Mouse (Mus musculus) midbrain, embryonic 10.5 days (tissue): ENCODE measurements around the gene Drd2. TPM values are rescaled to one million over a fixed set of nuclear protein-coding genes. Genes with fewer than 3 reads are reported as not detected.
A peak's percentile ranks its signal among the peaks of the same experiment; 100 is the strongest.

Source experiments
- DNase-seq: peaks from one replicate; pipeline ENCODE4 v3.0.0-alpha.2; 2017; ENCODE audit warnings: low spot score
- H3K27ac ChIP-seq: fragments of 300-500 bp; sonication (generic); replicated peaks from 2 replicates; pipeline ENCODE4 v1.5.1; 2016; ENCODE audit warnings: mild to moderate bottlenecking
- H3K27me3 ChIP-seq: fragments of 300-500 bp; sonication (generic); 2 replicates; pipeline ENCODE4 v1.6.1; 2016; ENCODE audit warnings: low read depth, mild to moderate bottlenecking; ENCODE audit not compliant: poor library complexity, severe bottlenecking
- H3K36me3 ChIP-seq: fragments of 300-500 bp; sonication (generic); 2 replicates; pipeline ENCODE4 v1.6.1; 2016; ENCODE audit warnings: mild to moderate bottlenecking, moderate library complexity
- H3K4me1 ChIP-seq: fragments of 300-500 bp; sonication (generic); 2 replicates; pipeline ENCODE4 v1.6.1; 2016
- H3K4me3 ChIP-seq: fragments of 300-500 bp; sonication (generic); 2 replicates; pipeline ENCODE4 v1.5.1; 2016; ENCODE audit warnings: mild to moderate bottlenecking, moderate library complexity
- H3K9me3 ChIP-seq: fragments of 300-500 bp; sonication (generic); replicated peaks from 2 replicates; pipeline ENCODE4 v1.6.1; 2016; ENCODE audit warnings: mild to moderate bottlenecking
- WGBS: fragments of 180-500 bp; shearing (Covaris S2); methylation state at CpG from one replicate; pipeline ENCODE4 v1.1.7; 2016; 5-methylcytosine and 5-hydroxymethylcytosine counted together
- polyA plus RNA-seq: library from polyadenylated mRNA; unstranded; fragments of >200 nt; fragmentation: Nextera tagmentation; extraction: Ambion mirVana; gene quantifications from 2 replicates; pipeline ENCODE4 v1.2.1, GENCODE M21; 2016

Gene Drd2
- 0.48 and 0.65 TPM in 2 replicates for polyA plus RNA-seq

GRCm38 (mm10) chr9:49340136-49341043 lies at the start of gene Drd2:
TSS of gene Drd2 (plus strand) at chr9:49340627.
- Histone ChIP-seq H3K27me3 (peaks cover 51% of the 10 kb centered on the region), H3K27ac (peak within 1 kb of the TSS; percentile 42; the same call in 1 of the 2 replicates), H3K4me1 (peaks cover 20% of the 10 kb centered on the region), H3K9me3 (no peaks in the 10 kb centered on the region), H3K36me3 (no peaks in the 10 kb centered on the region), H3K4me3 (peak within 1 kb of the TSS; percentile 60)
- peak; percentile 70 for DNase-seq
- WGBS: 2% methylated on average over 71 of the region's 84 CpGs

GRCm38 (mm10) chr9:49295101-49295500 lies 45.3 kb upstream of the Drd2 start:
- Histone ChIP-seq H3K4me3 (no peak overlapping the region), H3K27ac (no peak overlapping the region), H3K9me3 (no peaks in the 10 kb centered on the region), H3K4me1 (no peaks in the 10 kb centered on the region), H3K36me3 (no peaks in the 10 kb centered on the region), H3K27me3 (no peaks in the 10 kb centered on the region)
- DNase-seq: no peak
- WGBS: 73% methylated on average over 1 of the region's 1 CpGs

- H3K4me1 ChIP-seq: no peaks in the 10 kb centered on the region
- no peaks in the 10 kb centered on the region for H3K27me3 ChIP-seq
- H3K27ac ChIP-seq: no peak overlapping the region
- no peaks in the 10 kb centered on the region for H3K36me3 ChIP-seq
- H3K4me3 ChIP-seq: no peak overlapping the region
- no peaks in the 10 kb centered on the region for H3K9me3 ChIP-seq
- no peak for DNase-seq
- 86% methylated on average over 3 of the region's 3 CpGs for WGBS
Observed at GRCm38 (mm10) chr9:49307576-49307975, 32.9 kb upstream of the Drd2 start.

GRCm38 (mm10) chr9:49310821-49311220 lies 29.6 kb upstream of the Drd2 start:
- H3K27ac ChIP-seq: no peak overlapping the region
- no peaks in the 10 kb centered on the region for H3K36me3 ChIP-seq
- no peaks in the 10 kb centered on the region for H3K27me3 ChIP-seq
- no peaks in the 10 kb centered on the region for H3K9me3 ChIP-seq
- no peak overlapping the region for H3K4me3 ChIP-seq
- no peaks in the 10 kb centered on the region for H3K4me1 ChIP-seq
- no peak for DNase-seq
- WGBS: 76% methylated on average over 4 of the region's 4 CpGs

- Histone ChIP-seq H3K27me3 (no peaks in the 10 kb centered on the region), H3K4me1 (no peaks in the 10 kb centered on the region), H3K9me3 (no peaks in the 10 kb centered on the region), H3K27ac (no peak overlapping the region), H3K36me3 (no peaks in the 10 kb centered on the region), H3K4me3 (no peak overlapping the region)
- no peak for DNase-seq
Observed at GRCm38 (mm10) chr9:49318638-49319037, 21.8 kb upstream of the Drd2 start.

GRCm38 (mm10) chr9:49341044-49341365 lies 578 bp downstream of the Drd2 start:
- H3K27ac ChIP-seq: no peak overlapping the region
- peaks cover 20% of the 10 kb centered on the region for H3K4me1 ChIP-seq
- H3K27me3 ChIP-seq: peaks cover 51% of the 10 kb centered on the region
- peak; percentile 62 for DNase-seq
- no peaks in the 10 kb centered on the region for H3K9me3 ChIP-seq
- 1% methylated on average over 10 of the region's 10 CpGs for WGBS
- peak overlapping the region; percentile 60 for H3K4me3 ChIP-seq
- no peaks in the 10 kb centered on the region for H3K36me3 ChIP-seq

GRCm38 (mm10) chr9:49365763-49366162 lies 25.3 kb downstream of the Drd2 start:
- Histone ChIP-seq H3K27me3 (no peaks in the 10 kb centered on the region), H3K9me3 (no peaks in the 10 kb centered on the region), H3K36me3 (no peaks in the 10 kb centered on the region), H3K27ac (no peak overlapping the region), H3K4me3 (no peak overlapping the region), H3K4me1 (peaks cover 14% of the 10 kb centered on the region)
- 29% methylated on average over 5 of the region's 5 CpGs for WGBS
- DNase-seq: peak; percentile 20

- Histone ChIP-seq H3K27me3 (no peaks in the 10 kb centered on the region), H3K27ac (no peak overlapping the region), H3K36me3 (no peaks in the 10 kb centered on the region), H3K4me1 (no peaks in the 10 kb centered on the region), H3K4me3 (no peak overlapping the region), H3K9me3 (no peaks in the 10 kb centered on the region)
- 90% methylated on average over 2 of the region's 2 CpGs for WGBS
- no peak for DNase-seq
Observed at GRCm38 (mm10) chr9:49373946-49374345, 33.5 kb downstream of the Drd2 start.

- WGBS: 91% methylated on average over 4 of the region's 4 CpGs
Observed at GRCm38 (mm10) chr9:49379962-49380361, 39.5 kb downstream of the Drd2 start.

GRCm38 (mm10) chr9:49384041-49384440 lies 43.6 kb downstream of the Drd2 start:
- no peak overlapping the region for H3K27ac ChIP-seq
- peak; percentile 13 for DNase-seq
- no peaks in the 10 kb centered on the region for H3K27me3 ChIP-seq
- H3K4me1 ChIP-seq: peaks cover 19% of the 10 kb centered on the region
- H3K36me3 ChIP-seq: no peaks in the 10 kb centered on the region
- no peak overlapping the region for H3K4me3 ChIP-seq
- 35% methylated on average over 3 of the region's 3 CpGs for WGBS
- H3K9me3 ChIP-seq: no peaks in the 10 kb centered on the region

More at GRCm38 (mm10) chr9:49379962-49380361, 39.5 kb downstream of the Drd2 start:
- no peak overlapping the region for H3K27ac ChIP-seq
- H3K9me3 ChIP-seq: no peaks in the 10 kb centered on the region
- H3K4me1 ChIP-seq: peaks cover 9% of the 10 kb centered on the region
- no peaks in the 10 kb centered on the region for H3K36me3 ChIP-seq
- H3K4me3 ChIP-seq: no peak overlapping the region
- no peaks in the 10 kb centered on the region for H3K27me3 ChIP-seq
- no peak for DNase-seq

- H3K4me1 ChIP-seq: peaks cover 19% of the 10 kb centered on the region
Observed at GRCm38 (mm10) chr9:49384855-49385254, 44.4 kb downstream of the Drd2 start.

GRCm38 (mm10) chr9:49385301-49385700 lies 44.9 kb downstream of the Drd2 start:
- Histone ChIP-seq H3K27me3 (no peaks in the 10 kb centered on the region), H3K9me3 (no peaks in the 10 kb centered on the region), H3K27ac (no peak overlapping the region), H3K4me3 (no peak overlapping the region), H3K36me3 (no peaks in the 10 kb centered on the region), H3K4me1 (peaks cover 19% of the 10 kb centered on the region)
- DNase-seq: no peak
- 55% methylated on average over 7 of the region's 7 CpGs for WGBS

More at GRCm38 (mm10) chr9:49384855-49385254, 44.4 kb downstream of the Drd2 start:
- no peaks in the 10 kb centered on the region for H3K9me3 ChIP-seq
- H3K36me3 ChIP-seq: no peaks in the 10 kb centered on the region
- 93% methylated on average over 6 of the region's 6 CpGs for WGBS
- no peaks in the 10 kb centered on the region for H3K27me3 ChIP-seq
- DNase-seq: no peak
- no peak overlapping the region for H3K4me3 ChIP-seq
- no peak overlapping the region for H3K27ac ChIP-seq

GRCm38 (mm10) chr9:49386119-49386518 lies 45.7 kb downstream of the Drd2 start:
- Histone ChIP-seq H3K9me3 (no peaks in the 10 kb centered on the region), H3K4me1 (peaks cover 19% of the 10 kb centered on the region), H3K27me3 (no peaks in the 10 kb centered on the region), H3K4me3 (no peak overlapping the region), H3K36me3 (no peaks in the 10 kb centered on the region), H3K27ac (0 out of 2 replicates have a peak overlapping the region, but pooled peaks have one; percentile 13)
- WGBS: 41% methylated on average over 11 of the region's 11 CpGs
- no peak for DNase-seq
